Mouse (Mus musculus) left cerebral cortex, postnatal 4 days (tissue): Measurements from ENCODE around the gene Cyp4v3. TPM values are rescaled to one million over a fixed set of nuclear protein-coding genes. Genes with fewer than 3 reads are reported as not detected.

ENCODE experiments used
- total RNA-seq, 2 experiments: library from RNA; stranded (reverse); gene quantifications; 2 replicates each; pipeline ENCODE4 v1.2.3; 2021

Cyp4v3 gene
- total RNA-seq, 2 experiments from 2014 or later: 2.7 to 3.0 TPM

Other genes starting within 250 kb of the Cyp4v3 start
- gene F11, start 71.2 kb downstream of the Cyp4v3 start, total RNA-seq: not detected
- gene Klkb1, start 38.4 kb downstream of the Cyp4v3 start, total RNA-seq: under 1 TPM in 1 of 2 experiments, not detected in 1; 0.10 TPM
- gene Gm45753, start 24.8 kb downstream of the Cyp4v3 start, total RNA-seq: not detected
- gene Fam149a, start 49.1 kb upstream of the Cyp4v3 start, total RNA-seq: 10 to 100 TPM; 21.0 to 22.6 TPM
- 1 to 10 TPM; 2.0 to 3.1 TPM for gene Tlr3, start 77.9 kb upstream of the Cyp4v3 start, total RNA-seq
- 100 to 1,000 TPM; 125 to 130 TPM for gene Sorbs2, start 174.6 kb upstream of the Cyp4v3 start, total RNA-seq